Mouse (Mus musculus): ENCODE results near the gene Prom1. TPM values are rescaled to one million over a fixed set of nuclear protein-coding genes. Genes with fewer than 3 reads are reported as not detected.

The Prom1 gene
- polyA plus RNA-seq, 1 experiment = 61.8 TPM

DNA sequence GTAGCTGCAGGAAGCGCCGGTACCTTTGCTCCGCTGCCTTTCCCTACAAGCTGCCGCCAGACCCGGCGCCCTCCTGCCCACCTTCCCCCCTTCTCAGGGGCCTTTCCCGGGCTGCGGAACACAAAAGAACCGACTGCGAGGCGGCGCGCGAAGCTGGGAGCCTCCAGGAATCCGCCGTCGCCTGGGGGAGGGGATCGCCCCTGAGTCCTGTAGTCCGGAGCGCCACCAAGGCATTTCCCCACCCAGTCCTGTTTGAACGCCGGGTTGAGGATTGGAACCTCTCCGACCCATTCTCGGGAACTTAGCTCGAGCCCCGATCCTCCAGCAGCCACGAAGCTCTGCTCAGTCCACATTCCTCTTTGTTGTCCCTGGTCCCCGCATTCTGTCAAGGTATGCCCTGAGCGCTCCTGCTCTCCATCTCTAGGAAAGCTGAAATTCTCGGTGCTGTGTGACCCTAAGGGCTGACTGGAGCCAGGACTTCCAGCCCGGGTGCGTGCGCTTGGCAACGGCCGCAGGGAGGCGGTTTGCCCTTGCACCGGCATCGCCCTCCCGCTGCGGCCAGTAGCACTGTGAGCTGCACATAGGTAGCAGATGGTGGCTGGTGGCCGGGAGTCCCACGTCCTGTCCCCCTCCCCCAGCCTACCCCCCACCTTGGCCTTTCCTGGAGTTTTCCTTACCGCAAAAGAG lies 1.1 kb downstream of the Prom1 start:
- no peak for TF ChIP-seq POLR2A (IDR thresholded peaks at IDR 0.05; ENCODE audit: control insufficient read depth, low read depth, low read length)
- no peak for TF ChIP-seq CTCF (IDR thresholded peaks at IDR 0.05; ENCODE audit: control insufficient read depth, insufficient read depth, insufficient replicate concordance, low read depth, low read length)
- H3K27me3 ChIP-seq (ENCODE audit: control insufficient read depth, insufficient read depth, low read length) = no peaks in the 10 kb centered on the region
- peak overlapping the region; percentile 70 for H3K4me3 ChIP-seq (ENCODE audit: control insufficient read depth, low read depth, low read length)
- peaks cover 19% of the 10 kb centered on the region for H3K4me1 ChIP-seq (ENCODE audit: control insufficient read depth, insufficient read depth, low read length)
- H3K36me3 ChIP-seq (ENCODE audit: control insufficient read depth, insufficient read depth, low read length) = no peaks in the 10 kb centered on the region
- no peak overlapping the region for H3K27ac ChIP-seq (ENCODE audit: control insufficient read depth, insufficient read depth, low read depth, low read length)

DNA sequence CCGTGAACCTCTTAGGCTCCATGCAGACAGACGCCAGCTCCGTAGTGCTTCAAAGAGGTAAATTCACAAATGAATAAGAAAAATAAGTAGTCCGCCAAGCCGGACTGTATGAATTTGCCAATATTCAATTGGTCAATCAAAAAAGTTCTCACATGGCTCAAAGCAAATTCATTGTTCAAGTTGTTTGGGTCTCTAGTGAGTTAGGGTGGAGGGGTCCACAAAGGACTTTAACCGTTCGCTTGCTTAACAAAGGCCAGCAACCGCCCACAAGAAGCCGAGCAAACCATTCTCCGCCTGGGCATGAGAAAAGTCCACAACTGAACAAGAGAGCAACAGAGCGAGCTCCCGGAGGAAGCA lies 1.7 kb downstream of the Prom1 start:
- no peak overlapping the region for H3K27ac ChIP-seq (ENCODE audit: control insufficient read depth, insufficient read depth, low read depth, low read length)
- peak overlapping the region; percentile 70 for H3K4me3 ChIP-seq (ENCODE audit: control insufficient read depth, low read depth, low read length)
- peaks cover 19% of the 10 kb centered on the region for H3K4me1 ChIP-seq (ENCODE audit: control insufficient read depth, insufficient read depth, low read length)
- TF ChIP-seq CTCF (IDR thresholded peaks at IDR 0.05; ENCODE audit: control insufficient read depth, insufficient read depth, insufficient replicate concordance, low read depth, low read length) = no peak
- no peak for TF ChIP-seq POLR2A (IDR thresholded peaks at IDR 0.05; ENCODE audit: control insufficient read depth, low read depth, low read length)
- H3K36me3 ChIP-seq (ENCODE audit: control insufficient read depth, insufficient read depth, low read length) = no peaks in the 10 kb centered on the region
- H3K27me3 ChIP-seq (ENCODE audit: control insufficient read depth, insufficient read depth, low read length) = no peaks in the 10 kb centered on the region

DNA sequence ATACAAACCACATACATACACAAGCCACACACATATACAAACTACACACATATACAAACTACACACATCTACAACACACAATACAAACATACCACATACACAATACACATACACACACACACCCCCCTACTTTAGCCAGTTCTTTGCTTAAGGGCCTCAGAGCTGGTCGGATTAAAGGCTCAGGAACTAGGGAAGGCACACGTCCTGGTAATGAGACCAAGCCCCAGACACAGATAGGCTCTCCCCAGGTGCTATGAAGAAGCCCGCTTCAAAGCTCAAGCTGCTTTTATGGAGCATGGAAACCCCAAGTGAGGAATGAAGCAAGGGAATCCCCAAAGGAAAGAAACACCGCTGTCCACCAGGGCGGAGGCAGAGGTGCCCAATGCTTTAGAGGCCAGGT lies 4.8 kb downstream of the Prom1 start:
- TF ChIP-seq POLR2A (IDR thresholded peaks at IDR 0.05; ENCODE audit: control insufficient read depth, low read depth, low read length) = no peak
- TF ChIP-seq CTCF (IDR thresholded peaks at IDR 0.05; ENCODE audit: control insufficient read depth, insufficient read depth, insufficient replicate concordance, low read depth, low read length) = no peak
- no peaks in the 10 kb centered on the region for H3K36me3 ChIP-seq (ENCODE audit: control insufficient read depth, insufficient read depth, low read length)
- H3K27me3 ChIP-seq (ENCODE audit: control insufficient read depth, insufficient read depth, low read length) = no peaks in the 10 kb centered on the region
- H3K4me3 ChIP-seq (ENCODE audit: control insufficient read depth, low read depth, low read length) = peak overlapping the region; percentile 63
- peaks cover 19% of the 10 kb centered on the region for H3K4me1 ChIP-seq (ENCODE audit: control insufficient read depth, insufficient read depth, low read length)
- no peak overlapping the region for H3K27ac ChIP-seq (ENCODE audit: control insufficient read depth, insufficient read depth, low read depth, low read length)

DNA sequence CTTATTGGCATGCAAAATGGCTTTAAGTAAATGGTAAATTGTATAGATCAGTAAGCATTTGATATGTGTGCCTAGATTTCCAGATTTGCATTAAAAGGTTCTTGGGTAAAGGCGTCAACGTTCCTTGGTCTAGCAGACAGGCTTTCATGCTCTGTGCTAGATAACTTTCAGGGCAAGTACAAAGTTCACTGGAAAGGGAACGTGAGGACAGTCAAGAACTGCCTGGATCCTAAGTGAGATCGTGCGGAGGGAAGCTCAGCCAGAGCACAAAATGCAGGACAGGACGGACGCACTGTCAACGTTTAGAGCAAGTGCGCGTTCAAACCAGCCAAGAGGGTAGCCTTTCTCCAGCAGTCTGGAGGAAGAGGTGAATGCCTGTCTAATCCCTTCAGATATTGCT lies 5.7 kb downstream of the Prom1 start:
- TF ChIP-seq CTCF (IDR thresholded peaks at IDR 0.05; ENCODE audit: control insufficient read depth, insufficient read depth, insufficient replicate concordance, low read depth, low read length) = no peak
- no peak for TF ChIP-seq POLR2A (IDR thresholded peaks at IDR 0.05; ENCODE audit: control insufficient read depth, low read depth, low read length)
- H3K36me3 ChIP-seq (ENCODE audit: control insufficient read depth, insufficient read depth, low read length) = no peaks in the 10 kb centered on the region

DNA sequence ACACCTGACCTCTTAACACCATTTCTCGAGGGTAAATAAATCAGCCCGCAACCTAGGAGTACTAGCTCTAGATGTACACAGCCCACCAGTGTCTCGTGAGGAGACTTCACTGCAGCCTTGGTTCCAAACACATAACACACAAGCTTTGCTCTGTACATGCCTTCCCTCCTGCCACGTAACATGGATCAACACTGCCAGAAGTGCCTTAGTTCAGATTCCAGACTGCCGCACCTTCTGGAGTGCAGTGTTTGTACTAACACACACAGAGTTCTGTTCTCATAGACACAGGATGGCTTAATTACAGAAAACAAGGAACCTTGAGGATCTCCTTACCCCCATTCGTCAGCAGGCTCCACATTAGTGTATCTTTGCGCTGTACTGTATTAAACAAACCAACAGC lies 6.1 kb downstream of the Prom1 start:
- H3K4me1 ChIP-seq (ENCODE audit: control insufficient read depth, insufficient read depth, low read length) = peaks cover 9% of the 10 kb centered on the region
- no peaks in the 10 kb centered on the region for H3K36me3 ChIP-seq (ENCODE audit: control insufficient read depth, insufficient read depth, low read length)

More for the DNA sequence above, 5.7 kb downstream of the Prom1 start:
- H3K4me3 ChIP-seq (ENCODE audit: control insufficient read depth, low read depth, low read length) = no peak overlapping the region
- H3K27me3 ChIP-seq (ENCODE audit: control insufficient read depth, insufficient read depth, low read length) = no peaks in the 10 kb centered on the region
- H3K4me1 ChIP-seq (ENCODE audit: control insufficient read depth, insufficient read depth, low read length) = peaks cover 11% of the 10 kb centered on the region
- no peak overlapping the region for H3K27ac ChIP-seq (ENCODE audit: control insufficient read depth, insufficient read depth, low read depth, low read length)

DNA sequence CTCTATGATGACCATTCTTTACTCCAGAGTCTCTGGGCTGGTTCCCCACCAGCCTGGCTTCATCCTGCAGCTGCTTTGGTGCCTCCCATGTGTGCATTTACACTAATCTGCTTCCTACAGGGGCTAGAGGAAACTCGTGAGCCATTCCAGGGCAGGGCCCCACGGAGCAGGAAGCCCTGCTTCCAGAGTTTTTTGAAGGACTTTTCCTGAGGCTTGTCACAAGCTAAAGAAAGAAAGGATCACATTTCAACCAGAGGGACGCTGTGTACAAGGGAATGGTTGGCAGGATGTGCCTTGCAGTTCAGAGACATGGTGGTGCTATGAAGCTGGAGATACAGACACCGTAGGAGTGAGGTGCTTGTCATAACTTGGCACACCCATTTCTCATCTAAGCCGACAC lies 14.8 kb downstream of the Prom1 start:
- no peaks in the 10 kb centered on the region for H3K36me3 ChIP-seq (ENCODE audit: control insufficient read depth, insufficient read depth, low read length)
- TF ChIP-seq CTCF (IDR thresholded peaks at IDR 0.05; ENCODE audit: control insufficient read depth, insufficient read depth, insufficient replicate concordance, low read depth, low read length) = no peak
- no peak for TF ChIP-seq POLR2A (IDR thresholded peaks at IDR 0.05; ENCODE audit: control insufficient read depth, low read depth, low read length)
- no peak overlapping the region for H3K27ac ChIP-seq (ENCODE audit: control insufficient read depth, insufficient read depth, low read depth, low read length)
- peak overlapping the region; percentile 83 for H3K4me3 ChIP-seq (ENCODE audit: control insufficient read depth, low read depth, low read length)
- H3K4me1 ChIP-seq (ENCODE audit: control insufficient read depth, insufficient read depth, low read length) = no peaks in the 10 kb centered on the region
- no peaks in the 10 kb centered on the region for H3K27me3 ChIP-seq (ENCODE audit: control insufficient read depth, insufficient read depth, low read length)

More for the DNA sequence above, 6.1 kb downstream of the Prom1 start:
- no peak overlapping the region for H3K27ac ChIP-seq (ENCODE audit: control insufficient read depth, insufficient read depth, low read depth, low read length)
- TF ChIP-seq POLR2A (IDR thresholded peaks at IDR 0.05; ENCODE audit: control insufficient read depth, low read depth, low read length) = no peak
- no peak for TF ChIP-seq CTCF (IDR thresholded peaks at IDR 0.05; ENCODE audit: control insufficient read depth, insufficient read depth, insufficient replicate concordance, low read depth, low read length)
- H3K4me3 ChIP-seq (ENCODE audit: control insufficient read depth, low read depth, low read length) = no peak overlapping the region
- no peaks in the 10 kb centered on the region for H3K27me3 ChIP-seq (ENCODE audit: control insufficient read depth, insufficient read depth, low read length)

DNA sequence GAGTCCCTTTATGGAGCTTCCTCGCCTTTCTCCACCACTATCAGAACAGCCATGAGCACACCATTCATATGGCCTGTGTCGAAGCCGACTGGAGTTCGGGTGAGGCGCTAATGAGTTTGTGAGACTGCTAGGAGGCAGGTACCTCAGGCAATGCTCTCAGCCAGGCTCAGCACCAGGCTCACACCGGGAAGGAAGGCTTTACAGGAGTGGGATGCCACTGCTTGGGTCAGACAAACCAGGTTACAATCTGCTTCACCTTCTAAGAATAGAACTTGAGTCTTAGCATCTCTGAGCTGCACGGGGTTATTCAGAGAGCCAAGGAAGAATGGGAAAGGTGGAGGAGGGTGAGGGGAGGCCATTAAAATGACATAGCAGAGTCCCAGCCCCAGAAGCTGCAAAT lies 16.0 kb downstream of the Prom1 start:
- H3K4me3 ChIP-seq (ENCODE audit: control insufficient read depth, low read depth, low read length) = no peak overlapping the region
- no peaks in the 10 kb centered on the region for H3K36me3 ChIP-seq (ENCODE audit: control insufficient read depth, insufficient read depth, low read length)
- H3K27me3 ChIP-seq (ENCODE audit: control insufficient read depth, insufficient read depth, low read length) = no peaks in the 10 kb centered on the region
- TF ChIP-seq CTCF (IDR thresholded peaks at IDR 0.05; ENCODE audit: control insufficient read depth, insufficient read depth, insufficient replicate concordance, low read depth, low read length) = no peak
- TF ChIP-seq POLR2A (IDR thresholded peaks at IDR 0.05; ENCODE audit: control insufficient read depth, low read depth, low read length) = no peak
- no peak overlapping the region for H3K27ac ChIP-seq (ENCODE audit: control insufficient read depth, insufficient read depth, low read depth, low read length)
- no peaks in the 10 kb centered on the region for H3K4me1 ChIP-seq (ENCODE audit: control insufficient read depth, insufficient read depth, low read length)

All from testis, adult 2 months (tissue).